In the genomic region with DNA sequence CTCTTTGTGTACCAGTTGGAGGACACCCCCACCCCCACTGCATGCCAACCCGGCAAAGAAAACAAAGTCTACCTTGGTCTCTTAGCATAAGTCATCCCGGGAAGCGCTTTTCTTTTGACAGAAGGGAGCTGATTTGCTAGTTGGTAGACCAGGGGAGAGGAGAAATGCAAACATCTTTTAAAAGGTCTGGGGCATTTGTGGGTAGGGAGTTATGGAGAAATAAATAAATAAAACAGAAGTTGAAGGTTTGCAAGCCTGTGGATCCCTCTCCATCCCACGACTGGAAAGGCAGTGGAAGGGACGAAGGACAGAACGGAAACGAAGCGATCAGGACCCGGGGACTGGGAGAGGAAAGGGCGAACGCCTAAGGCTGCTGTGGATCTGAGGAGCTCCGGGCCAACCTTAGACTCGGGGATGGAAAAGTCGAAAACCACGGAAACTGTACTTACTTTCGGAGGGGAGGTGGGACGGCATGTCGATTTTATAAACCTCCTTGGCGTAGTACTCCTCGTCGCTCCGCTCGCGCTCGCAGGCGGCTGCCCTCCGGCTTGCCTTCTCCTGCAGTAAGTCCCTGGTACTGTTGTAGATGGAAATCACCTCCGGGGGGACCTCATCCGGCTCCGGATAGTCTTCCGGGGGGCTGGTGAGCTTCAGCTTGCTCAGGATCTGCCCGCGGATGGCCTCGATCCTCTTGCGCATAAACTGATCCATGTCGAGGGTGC, we compare ENCODE assay signal across 8 mouse cellular contexts. TPM values are rescaled to one million over a fixed set of nuclear protein-coding genes. Genes with fewer than 3 reads are reported as not detected.
DNase-seq lines count a peak whose midpoint lies in the region; ATAC-seq lines count a peak whose summit lies in the region.

No protein-coding gene starts in this region.

- peaks cover 13% of the 10 kb centered on the region for H3K4me1 ChIP-seq in heart, embryonic 10.5 days
- peaks cover 6% of the 10 kb centered on the region for H3K4me1 ChIP-seq in midbrain, embryonic 11.5 days (ENCODE audit: control insufficient read depth, insufficient read depth, low read length)

- peak overlapping the region; percentile 88 for H3K4me2 ChIP-seq in midbrain, embryonic 11.5 days

- H3K36me3 ChIP-seq in heart, embryonic 10.5 days: no peaks in the 10 kb centered on the region
- H3K36me3 ChIP-seq in midbrain, embryonic 11.5 days (ENCODE audit: control insufficient read depth, insufficient read depth, low read length): no peaks in the 10 kb centered on the region

- peak overlapping the region; percentile 77 for H3K4me3 ChIP-seq in heart, embryonic 10.5 days
- peak overlapping the region; percentile 57 for H3K4me3 ChIP-seq in midbrain, embryonic 11.5 days (ENCODE audit: low read depth, low read length)

- peak overlapping the region; percentile 89 for H3K27ac ChIP-seq in heart, embryonic 10.5 days
- no peak overlapping the region for H3K27ac ChIP-seq in midbrain, embryonic 11.5 days (ENCODE audit: low read depth, low read length)

- peak; percentile 9 to 13 for DNase-seq in cerebellum, postnatal 36 days
- DNase-seq in cerebellum, adult 9-11 months: no peak
- DNase-seq in 3T3-L1 (ENCODE audit: low read depth, low spot score): peak; percentile 18
- DNase-seq in embryo, embryonic 10.5 days (ENCODE audit: low spot score): peak; percentile 64
- no peak for DNase-seq in heart, embryonic 10.5 days (ENCODE audit: low spot score)
- DNase-seq in kidney, postnatal 10 days: peak; percentile 55
- DNase-seq in midbrain, embryonic 11.5 days (ENCODE audit: low spot score, missing footprints): peak; percentile 95
- peak; percentile 18 for DNase-seq in urinary bladder, postnatal 14 days (ENCODE audit: low spot score)

- no peaks in the 10 kb centered on the region for H3K9me3 ChIP-seq in heart, embryonic 10.5 days
- H3K9me3 ChIP-seq in midbrain, embryonic 11.5 days (ENCODE audit: control insufficient read depth, low read length): no peaks in the 10 kb centered on the region

- peak overlapping the region; percentile 53; the same call in 1 of the 2 replicates for H3K9ac ChIP-seq in midbrain, embryonic 11.5 days (ENCODE audit: low read length)

- ATAC-seq in midbrain, embryonic 11.5 days (ENCODE audit: low FRiP score): peak; percentile 27; the same call in 1 of the 2 replicates

- WGBS in heart, embryonic 10.5 days: under 1% methylated on average over 36 of the region's 36 CpGs
- under 1% methylated on average over 36 of the region's 36 CpGs for WGBS in midbrain, embryonic 11.5 days

- no peaks in the 10 kb centered on the region for H3K27me3 ChIP-seq in heart, embryonic 10.5 days (ENCODE audit: insufficient read depth, poor library complexity, severe bottlenecking)
- peaks cover 6% of the 10 kb centered on the region; the same call in 1 of the 2 replicates for H3K27me3 ChIP-seq in midbrain, embryonic 11.5 days (ENCODE audit: control insufficient read depth, insufficient read depth, low read length)

RNA-seq across cellular contexts. Expression of a gene that starts 1.6 kb away (rescaled TPM):
- polyA plus RNA-seq in heart, embryonic 10.5 days (2016; fragmentation: Nextera tagmentation; extraction: Ambion mirVana): 53.7 and 69.4 TPM in 2 replicates
- 11.9 and 12.3 TPM in 2 replicates for polyA plus RNA-seq in midbrain, embryonic 11.5 days (2014; fragmentation: Nextera tagmentation; extraction: Ambion mirVana)

RNA-seq across cellular contexts. Expression of a gene that starts 45.0 kb away (rescaled TPM):
- 56.4 and 86.3 TPM in 2 replicates for polyA plus RNA-seq in heart, embryonic 10.5 days (2016; fragmentation: Nextera tagmentation; extraction: Ambion mirVana)
- polyA plus RNA-seq in midbrain, embryonic 11.5 days (2014; fragmentation: Nextera tagmentation; extraction: Ambion mirVana): 65.7 and 68.5 TPM in 2 replicates

Comparison
In these comparisons a context has a peak if more than half of its experiments do, and no peak if none do; other contexts are left out.
1. DNase-seq: peak in cerebellum, postnatal 36 days (2 of 2), 3T3-L1 (single experiment), embryo, embryonic 10.5 days (single experiment), kidney, postnatal 10 days (single experiment), midbrain, embryonic 11.5 days (single experiment) and urinary bladder, postnatal 14 days (single experiment); none in cerebellum, adult 9-11 months (single experiment) and heart, embryonic 10.5 days (single experiment).